Comparison of ENCODE assay signal across 8 mouse cellular contexts in the genomic region with DNA sequence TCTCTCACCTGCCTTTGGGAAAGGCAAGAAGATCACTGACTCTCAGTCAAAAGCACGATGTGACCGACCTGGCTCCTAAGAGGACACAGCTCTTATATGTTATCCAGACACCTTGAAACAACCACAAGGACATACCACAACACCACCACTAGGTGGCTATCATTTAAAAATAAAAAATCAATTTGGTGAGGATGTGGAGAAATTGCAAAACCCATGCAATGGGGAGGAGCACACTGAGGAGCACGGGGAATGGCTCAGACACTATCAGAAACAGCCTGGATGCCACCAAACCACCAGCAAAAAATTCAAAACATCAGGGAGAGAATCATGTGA.
DNase-seq lines count a peak whose midpoint lies in the region; ATAC-seq and TF ChIP-seq lines count a peak whose summit lies in the region.
"Had no signal": no experiment of that assay in that cellular context is flagged by ENCODE, and none has a peak within 500 bp of the region (broad histone marks: within the 10 kb centered on the region; RNA-seq: fewer than 3 reads in every experiment).

No protein-coding gene starts in this region.

- no peak for ATAC-seq in kidney, embryonic 14.5 days (ENCODE audit: low FRiP score, low TSS enrichment)
- ATAC-seq in midbrain, embryonic 13.5 days: no peak

- peak; percentile 45 for TF ChIP-seq CTCF in E14TG2a.4 (conservative IDR thresholded peaks at IDR 0.05; ENCODE audit: low read length)

- no peak overlapping the region for H3K27ac ChIP-seq in kidney, embryonic 14.5 days (ENCODE audit: low read depth, low read length)
- no peak overlapping the region for H3K27ac ChIP-seq in midbrain, embryonic 13.5 days

- H3K4me1 ChIP-seq in kidney, embryonic 14.5 days (ENCODE audit: control insufficient read depth, insufficient read depth, low read length): peaks cover 7% of the 10 kb centered on the region
- peaks cover 30% of the 10 kb centered on the region for H3K4me1 ChIP-seq in E14TG2a.4 (replicated peaks; ENCODE audit: low read depth, low read length)
- peaks cover 8% of the 10 kb centered on the region for H3K4me1 ChIP-seq in midbrain, embryonic 13.5 days (replicated peaks)

- no peak overlapping the region for H3K9ac ChIP-seq in kidney, embryonic 14.5 days (ENCODE audit: low read depth, low read length)
- no peak overlapping the region for H3K9ac ChIP-seq in midbrain, embryonic 13.5 days (replicated peaks)

- peak; percentile 14 for DNase-seq in kidney, adult 9 months
- peak; percentile 25 for DNase-seq in 3T3-L1 (ENCODE audit: low read depth, low spot score)
- peak; percentile 14 for DNase-seq in induced T-regulatory cell, adult 2 months (ENCODE audit: low read depth)
- DNase-seq in ovary, postnatal 14 days (ENCODE audit: low spot score): no peak

- H3K4me2 ChIP-seq in kidney, embryonic 14.5 days (replicated peaks; ENCODE audit: low read depth, low read length): no peak overlapping the region
- H3K4me2 ChIP-seq in midbrain, embryonic 13.5 days (replicated peaks): no peak overlapping the region
- H3K4me2 ChIP-seq: midbrain, embryonic 11.5 days had no signal

- peaks cover 5% of the 10 kb centered on the region for H3K9me3 ChIP-seq in kidney, embryonic 14.5 days (ENCODE audit: control insufficient read depth, low read length)
- peaks cover 19% of the 10 kb centered on the region for H3K9me3 ChIP-seq in E14TG2a.4 (ENCODE audit: low read length)
- no peaks in the 10 kb centered on the region; the same call in 1 of the 2 replicates for H3K9me3 ChIP-seq in midbrain, embryonic 13.5 days

- H3K36me3 ChIP-seq in kidney, embryonic 14.5 days (ENCODE audit: control insufficient read depth, insufficient read depth, low read length): no peaks in the 10 kb centered on the region
- peaks cover 6% of the 10 kb centered on the region; the same call in 1 of the 2 replicates for H3K36me3 ChIP-seq in E14TG2a.4 (ENCODE audit: insufficient read depth, low read length)
- H3K36me3 ChIP-seq in midbrain, embryonic 13.5 days: no peaks in the 10 kb centered on the region

- no peaks in the 10 kb centered on the region for H3K27me3 ChIP-seq in kidney, embryonic 14.5 days (ENCODE audit: control insufficient read depth, insufficient read depth, low read length)
- H3K27me3 ChIP-seq in E14TG2a.4 (ENCODE audit: insufficient read depth, low read length): no peaks in the 10 kb centered on the region
- H3K27me3 ChIP-seq in midbrain, embryonic 13.5 days: no peaks in the 10 kb centered on the region

- no peak overlapping the region for H3K4me3 ChIP-seq in kidney, embryonic 14.5 days (ENCODE audit: low read length)
- peak overlapping the region; percentile 43 for H3K4me3 ChIP-seq in E14TG2a.4 (replicated peaks; ENCODE audit: low read length)
- no peak overlapping the region for H3K4me3 ChIP-seq in midbrain, embryonic 13.5 days (replicated peaks)

- WGBS in kidney, embryonic 14.5 days: 76% methylated on average over 3 of the region's 3 CpGs
- 75% methylated on average over 3 of the region's 3 CpGs for WGBS in midbrain, embryonic 13.5 days
